In the genomic region with DNA sequence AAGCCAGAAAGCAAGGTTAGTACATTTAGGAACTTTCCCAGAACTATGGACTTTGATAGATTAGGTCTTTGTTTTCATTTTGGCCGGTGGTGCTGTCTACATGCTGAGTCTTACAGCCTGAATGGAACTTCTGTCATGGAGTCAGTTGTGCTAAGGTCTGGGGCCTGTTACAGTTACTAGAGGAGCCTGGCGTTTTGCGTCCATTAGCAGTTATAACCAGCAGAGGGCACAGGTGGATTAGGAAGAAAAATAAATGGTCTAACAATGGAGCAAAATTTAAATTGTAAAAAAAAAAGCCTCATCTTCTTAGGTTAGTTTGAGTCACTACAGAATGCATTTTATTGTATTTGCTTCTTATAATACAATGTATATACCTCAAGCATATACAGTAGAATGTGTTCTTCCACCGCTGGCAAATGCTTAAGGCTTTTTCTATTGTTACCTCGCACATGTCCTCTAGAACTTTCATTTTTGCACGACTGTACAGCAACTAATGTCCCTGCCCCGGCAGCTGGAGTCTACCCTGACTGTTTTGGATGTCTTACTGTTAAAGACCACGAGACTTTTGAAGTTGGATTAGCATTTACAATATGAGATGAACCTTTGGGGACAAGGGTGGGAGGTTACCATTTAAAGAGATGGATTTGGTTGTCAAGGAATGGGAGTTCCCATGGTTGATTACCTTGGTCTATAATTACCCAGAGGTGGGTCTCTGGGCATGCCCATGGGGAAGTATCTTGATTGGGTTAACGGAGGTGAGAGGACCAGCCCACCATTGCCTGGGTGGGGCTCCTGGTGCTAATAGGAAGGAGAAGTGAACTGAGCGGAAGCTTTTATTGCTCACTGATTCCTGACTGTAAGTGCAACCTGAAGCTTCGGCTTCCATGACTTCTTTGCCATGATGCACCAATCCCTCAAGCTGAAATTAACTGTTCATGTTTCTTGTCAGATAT, we compare ENCODE assay signal across 8 mouse cellular contexts. TPM values are rescaled to one million over a fixed set of nuclear protein-coding genes. Genes with fewer than 3 reads are reported as not detected.
A peak's percentile ranks its signal among the peaks of the same experiment; 100 is the strongest.
DNase-seq lines count a peak whose midpoint lies in the region; ATAC-seq and TF ChIP-seq lines count a peak whose summit lies in the region.
"Had no signal": no experiment of that assay in that cellular context is flagged by ENCODE, and none has a peak within 500 bp of the region (broad histone marks: within the 10 kb centered on the region; RNA-seq: fewer than 3 reads in every experiment).

No protein-coding gene starts in this region.

- no peak overlapping the region for H3K9ac ChIP-seq in limb, embryonic 11.5 days (ENCODE audit: low read length)
- no peak overlapping the region for H3K9ac ChIP-seq in ES-E14 (ENCODE audit: insufficient read depth, low read depth, low read length, poor library complexity, severe bottlenecking)
- H3K9ac ChIP-seq in midbrain, postnatal 0 days (replicated peaks; ENCODE audit: low read length, poor library complexity, severe bottlenecking), result no peak overlapping the region
- H3K9ac ChIP-seq: lung, embryonic 15.5 days had no signal

- TF ChIP-seq CTCF in bone marrow, adult 2 months (IDR thresholded peaks at IDR 0.05; ENCODE audit: control insufficient read depth, insufficient read depth, low read length), result peak; percentile 34
- TF ChIP-seq CTCF in midbrain, postnatal 0 days (IDR thresholded peaks at IDR 0.05), result peak; percentile 91

- H3K27ac ChIP-seq in limb, embryonic 11.5 days (replicated peaks; ENCODE audit: low read depth, low read length), result no peak overlapping the region
- no peak overlapping the region for H3K27ac ChIP-seq in limb, embryonic 10.5 days
- H3K27ac ChIP-seq in ES-E14 (ENCODE audit: insufficient read depth, low read depth, low read length, poor library complexity, severe bottlenecking), result no peak overlapping the region
- peak overlapping the region; percentile 12; the same call in 1 of the 2 replicates for H3K27ac ChIP-seq in bone marrow, adult 2 months (ENCODE audit: control insufficient read depth, insufficient read depth, low read depth, low read length, poor library complexity)
- no peak overlapping the region for H3K27ac ChIP-seq in midbrain, postnatal 0 days (ENCODE audit: low read depth, low read length)
- H3K27ac ChIP-seq: lung, embryonic 15.5 days had no signal

- TF ChIP-seq POLR2A in bone marrow, adult 2 months (IDR thresholded peaks at IDR 0.05; ENCODE audit: borderline replicate concordance, control insufficient read depth, low read depth, low read length), result no peak

- H3K4me3 ChIP-seq in limb, embryonic 11.5 days (ENCODE audit: low read depth, low read length), result no peak overlapping the region
- no peak overlapping the region for H3K4me3 ChIP-seq in limb, embryonic 10.5 days
- H3K4me3 ChIP-seq in ES-E14 (ENCODE audit: insufficient read depth in 1 of 2, low read depth in 1 of 2, low read length in 2 of 2, poor library complexity in 1 of 2, severe bottlenecking in 1 of 2), result no peak overlapping the region
- peak overlapping the region; percentile 25 for H3K4me3 ChIP-seq in bone marrow, adult 2 months (replicated peaks; ENCODE audit: control insufficient read depth, low read depth, low read length)
- H3K4me3 ChIP-seq in midbrain, postnatal 0 days (ENCODE audit: low read depth, low read length), result no peak overlapping the region
- H3K4me3 ChIP-seq: lung, embryonic 15.5 days had no signal

- no peak overlapping the region for H3K4me2 ChIP-seq in limb, embryonic 11.5 days (ENCODE audit: low read depth, severe bottlenecking)
- no peak overlapping the region for H3K4me2 ChIP-seq in midbrain, postnatal 0 days (ENCODE audit: low read depth, low read length, poor library complexity, severe bottlenecking)
- H3K4me2 ChIP-seq: lung, embryonic 15.5 days had no signal

- no peaks in the 10 kb centered on the region for H3K9me3 ChIP-seq in limb, embryonic 11.5 days (ENCODE audit: control insufficient read depth, low read length)
- H3K9me3 ChIP-seq in limb, embryonic 10.5 days (replicated peaks), result no peaks in the 10 kb centered on the region
- no peaks in the 10 kb centered on the region for H3K9me3 ChIP-seq in ES-E14 (ENCODE audit: control insufficient read depth, insufficient read depth, low read depth, low read length)
- no peaks in the 10 kb centered on the region for H3K9me3 ChIP-seq in midbrain, postnatal 0 days (ENCODE audit: low read length)
- H3K9me3 ChIP-seq: lung, embryonic 15.5 days had no signal

- H3K27me3 ChIP-seq in limb, embryonic 11.5 days (ENCODE audit: control insufficient read depth, insufficient read depth, low read length), result no peaks in the 10 kb centered on the region
- no peaks in the 10 kb centered on the region for H3K27me3 ChIP-seq in limb, embryonic 10.5 days (ENCODE audit: low read depth, poor library complexity, severe bottlenecking)
- no peaks in the 10 kb centered on the region for H3K27me3 ChIP-seq in midbrain, postnatal 0 days (ENCODE audit: insufficient read depth, low read length)
- H3K27me3 ChIP-seq: lung, embryonic 15.5 days had no signal

- H3K4me1 ChIP-seq in limb, embryonic 11.5 days (ENCODE audit: control insufficient read depth, insufficient read depth, low read length), result no peaks in the 10 kb centered on the region
- no peaks in the 10 kb centered on the region for H3K4me1 ChIP-seq in limb, embryonic 10.5 days
- 0 out of 4 replicates have a peak, but pooled peaks cover 0 to 3% of the 10 kb centered on the region in 2 experiments for H3K4me1 ChIP-seq in ES-E14 (ENCODE audit: control insufficient read depth in 2 of 2, insufficient read depth in 2 of 2, low read length in 2 of 2, poor library complexity in 1 of 2)
- peaks cover 3% of the 10 kb centered on the region for H3K4me1 ChIP-seq in bone marrow, adult 2 months (ENCODE audit: control insufficient read depth, insufficient read depth, low read length)
- no peaks in the 10 kb centered on the region for H3K4me1 ChIP-seq in midbrain, postnatal 0 days (ENCODE audit: insufficient read depth, low read length)
- H3K4me1 ChIP-seq: lung, embryonic 15.5 days had no signal

- DNase-seq in limb, embryonic 11.5 days (ENCODE audit: low spot score), result peak; percentile 63
- no peak for DNase-seq in limb, embryonic 10.5 days (ENCODE audit: low spot score)
- DNase-seq in ES-E14 (ENCODE audit: low read depth, low spot score), result no peak
- peak; percentile 20 to 71 for DNase-seq in frontal cortex, adult 2 months (ENCODE audit: extremely low spot score in 1 of 2, low spot score in 1 of 2)
- peak; percentile 67 for DNase-seq in layer of hippocampus, adult 11-12 months (ENCODE audit: low spot score)
- peak; percentile 85 for DNase-seq in midbrain, postnatal 0 days (ENCODE audit: low spot score)

- 64% methylated on average over 11 of the region's 11 CpGs for WGBS in limb, embryonic 11.5 days
- WGBS in limb, embryonic 10.5 days, result 66% methylated on average over 11 of the region's 11 CpGs
- 9% methylated on average over 11 of the region's 11 CpGs for WGBS in bone marrow, adult 2 months
- WGBS in midbrain, postnatal 0 days, result 62% methylated on average over 11 of the region's 11 CpGs

- ATAC-seq in limb, embryonic 11.5 days (ENCODE audit: insufficient number of reproducible peaks, low FRiP score, low TSS enrichment, low read depth), result no peak
- no peak for ATAC-seq in midbrain, postnatal 0 days (ENCODE audit: low FRiP score)

- in situ Hi-C loops in ES-E14 (cut with MboI; ENCODE audit: low sequenced_read_pairs in 2 of 2, unreplicated experiment in 2 of 2), result loop anchor here in 1 of 2 experiments (5.0 kb wide), 1 partner anchor 341 kb away; no protein-coding TSS in a partner anchor

- no peaks in the 10 kb centered on the region for H3K36me3 ChIP-seq in limb, embryonic 11.5 days (ENCODE audit: control insufficient read depth, insufficient read depth, low read length)
- no peaks in the 10 kb centered on the region for H3K36me3 ChIP-seq in limb, embryonic 10.5 days
- H3K36me3 ChIP-seq in ES-E14 (ENCODE audit: control insufficient read depth, insufficient read depth, low read length, poor library complexity, severe bottlenecking), result no peaks in the 10 kb centered on the region
- no peaks in the 10 kb centered on the region for H3K36me3 ChIP-seq in midbrain, postnatal 0 days (ENCODE audit: insufficient read depth, low read length)
- H3K36me3 ChIP-seq: lung, embryonic 15.5 days had no signal

TF ChIP-seq in ES-E14, 5 proteins besides CTCF, POLR2A, EP300 and RAD21:
- TF ChIP-seq ZC3H11A (IDR thresholded peaks at IDR 0.05; ENCODE audit: borderline replicate concordance, low read depth, low read length) (peak; percentile 36; the same call in 1 of the 2 replicates), HCFC1 (IDR thresholded peaks at IDR 0.05; ENCODE audit: borderline replicate concordance, insufficient read depth, low read length) (no peak), ZNF384 (IDR thresholded peaks at IDR 0.05; ENCODE audit: low read depth, low read length) (no peak)

RNA-seq across cellular contexts. Expression of gene BC048403, which starts 38.2 kb away (rescaled TPM):
- polyA plus RNA-seq in limb, embryonic 11.5 days (2014; fragmentation: Nextera tagmentation; extraction: Ambion mirVana), result 2.6 and 3.4 TPM in 2 replicates
- 2.8 and 2.9 TPM in 2 replicates for polyA plus RNA-seq in limb, embryonic 10.5 days (2016; fragmentation: Nextera tagmentation; extraction: Ambion mirVana)
- total RNA-seq in ES-E14 (2012; rRNA removed), result 5.2 and 8.6 TPM in 2 replicates
- 2.0 and 2.2 TPM in 2 replicates for polyA plus RNA-seq in bone marrow, adult 2 months (2011; ENCODE audit: insufficient read depth, insufficient read length, low replicate concordance, missing spikeins)
- polyA plus RNA-seq in frontal cortex, adult 2 months (2012; rRNA removed), result 6.5 and 7.2 TPM in 2 replicates
- 2.5 and 4.5 TPM in 2 replicates for total RNA-seq in midbrain, postnatal 0 days (2014; rRNA removed)
- 1.5 and 1.9 TPM in 2 replicates for polyA plus RNA-seq in midbrain, postnatal 0 days (2015; fragmentation: Nextera tagmentation; extraction: Ambion mirVana)

Comparison
In these comparisons a context has a peak if more than half of its experiments do, and no peak if none do; other contexts are left out.
1. DNase-seq: peak in limb, embryonic 11.5 days (single experiment), frontal cortex, adult 2 months (2 of 2), layer of hippocampus, adult 11-12 months (single experiment) and midbrain, postnatal 0 days (single experiment); none in limb, embryonic 10.5 days (single experiment) and ES-E14 (single experiment).